Mouse (Mus musculus): Measurements from ENCODE around the gene Olfr223. TPM values are rescaled to one million over a fixed set of nuclear protein-coding genes. Genes with fewer than 3 reads are reported as not detected.

Gene Olfr223
- total and polyA plus RNA-seq, 2 experiments: not detected

DNA sequence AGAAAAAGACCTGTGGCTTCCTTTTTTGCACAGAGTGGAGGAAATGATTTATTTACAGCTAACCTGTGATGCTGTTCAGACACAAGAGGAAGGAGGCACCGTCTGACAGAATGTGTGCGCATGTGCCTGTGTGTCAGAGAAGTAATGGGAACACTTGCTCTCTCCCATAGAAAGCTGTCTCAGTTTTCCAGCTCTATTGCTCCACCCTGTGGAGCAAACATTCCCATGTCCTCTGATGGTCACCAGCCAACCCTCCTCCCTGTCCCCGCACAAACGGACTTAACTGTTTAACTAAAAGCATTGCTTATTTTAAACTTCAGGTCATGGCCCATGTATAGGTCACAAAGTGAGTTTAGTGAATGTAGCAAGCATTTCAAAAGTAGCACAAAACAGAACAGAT is 21.0 kb upstream of the Olfr223 start:
- no peaks in the 10 kb centered on the region for H3K79me2 ChIP-seq (ENCODE audit: control insufficient read depth, insufficient read depth, low read length)
- no peaks in the 10 kb centered on the region for H3K36me3 ChIP-seq (ENCODE audit: control insufficient read depth, insufficient read depth, low read length)
- H3K27me3 ChIP-seq (ENCODE audit: control insufficient read depth, insufficient read depth, low read length): no peaks in the 10 kb centered on the region
- TF ChIP-seq POLR2A (IDR thresholded peaks at IDR 0.05; ENCODE audit: extremely low read depth, insufficient read depth, low read length) (no peak), CTCF (IDR thresholded peaks at IDR 0.05; ENCODE audit: low read depth, low read length) (peak; percentile 21; the same call in 1 of the 2 replicates)
- WGBS: 13% methylated on average over 4 of the region's 4 CpGs
- peak; percentile 18 for DNase-seq (ENCODE audit: extremely low read depth, low read depth, low spot score)
- H3K9ac ChIP-seq (ENCODE audit: low read depth, low read length): no peak overlapping the region
- no peak overlapping the region for H3K27ac ChIP-seq (replicated peaks; ENCODE audit: insufficient read depth, low read depth, low read length)
- no peaks in the 10 kb centered on the region for H3K4me1 ChIP-seq (ENCODE audit: control insufficient read depth, insufficient read depth, low read length)
- no peak overlapping the region for H3K4me3 ChIP-seq (ENCODE audit: insufficient read depth, low read depth, low read length)

DNA sequence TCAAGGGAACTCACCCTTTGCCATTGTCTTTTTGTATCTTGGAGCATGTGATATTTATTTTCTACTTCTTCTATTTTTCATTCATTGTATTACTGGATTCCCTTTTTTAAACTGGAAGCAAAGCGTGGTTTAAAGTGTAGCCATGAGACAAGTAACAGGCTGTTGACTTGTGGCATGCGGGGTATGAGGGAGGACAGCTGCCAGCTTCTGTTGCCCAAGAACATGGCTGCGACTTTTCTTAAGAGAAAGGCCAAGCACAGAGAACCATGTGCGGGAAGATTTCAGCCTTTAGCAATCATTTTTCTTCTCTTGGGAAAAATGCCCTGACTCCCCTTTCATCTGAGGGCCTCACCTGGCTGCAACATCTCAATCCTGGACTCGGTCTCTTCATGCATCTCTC is 18.6 kb upstream of the Olfr223 start:
- DNase-seq (ENCODE audit: extremely low read depth, low read depth, low spot score): no peak
- no peak overlapping the region for H3K4me3 ChIP-seq (ENCODE audit: insufficient read depth, low read depth, low read length)
- no peaks in the 10 kb centered on the region for H3K4me1 ChIP-seq (ENCODE audit: control insufficient read depth, insufficient read depth, low read length)
- H3K36me3 ChIP-seq (ENCODE audit: control insufficient read depth, insufficient read depth, low read length): no peaks in the 10 kb centered on the region
- no peak overlapping the region for H3K9ac ChIP-seq (ENCODE audit: low read depth, low read length)
- TF ChIP-seq CTCF (IDR thresholded peaks at IDR 0.05; ENCODE audit: low read depth, low read length) (no peak), POLR2A (IDR thresholded peaks at IDR 0.05; ENCODE audit: extremely low read depth, insufficient read depth, low read length) (no peak)
- H3K27ac ChIP-seq (replicated peaks; ENCODE audit: insufficient read depth, low read depth, low read length): no peak overlapping the region
- H3K79me2 ChIP-seq (ENCODE audit: control insufficient read depth, insufficient read depth, low read length): no peaks in the 10 kb centered on the region
- H3K27me3 ChIP-seq (ENCODE audit: control insufficient read depth, insufficient read depth, low read length): no peaks in the 10 kb centered on the region
- 85% methylated on average over 5 of the region's 5 CpGs for WGBS

DNA sequence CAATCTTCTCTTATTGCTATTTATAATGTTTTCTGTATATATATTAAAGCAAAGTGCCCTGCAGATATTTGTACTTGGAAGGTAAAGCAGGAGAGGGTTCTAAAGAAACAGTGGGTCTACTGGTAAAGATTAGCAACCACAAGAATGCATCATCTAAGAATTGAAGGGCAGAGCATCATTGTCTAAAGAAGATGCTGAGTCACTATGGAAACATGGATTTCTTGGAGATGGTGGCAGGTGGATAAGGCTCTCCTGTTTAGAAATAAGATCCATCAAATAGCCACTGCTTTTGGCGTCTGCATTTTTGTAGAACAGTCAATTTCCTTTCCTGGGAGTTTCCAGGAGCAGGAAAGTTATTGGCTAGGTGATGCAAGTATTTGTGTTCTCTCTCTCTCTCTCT is 9.2 kb upstream of the Olfr223 start:
- Histone ChIP-seq H3K27me3 (ENCODE audit: control insufficient read depth, insufficient read depth, low read length) (no peaks in the 10 kb centered on the region; the same call in 1 of the 2 replicates), H3K27ac (replicated peaks; ENCODE audit: insufficient read depth, low read depth, low read length) (no peak overlapping the region), H3K9ac (ENCODE audit: low read depth, low read length) (no peak overlapping the region), H3K4me3 (ENCODE audit: insufficient read depth, low read depth, low read length) (no peak overlapping the region), H3K4me1 (ENCODE audit: control insufficient read depth, insufficient read depth, low read length) (no peaks in the 10 kb centered on the region), H3K36me3 (ENCODE audit: control insufficient read depth, insufficient read depth, low read length) (no peaks in the 10 kb centered on the region), H3K79me2 (ENCODE audit: control insufficient read depth, insufficient read depth, low read length) (no peaks in the 10 kb centered on the region)
- WGBS: 43% methylated on average over 1 of the region's 1 CpGs
- DNase-seq (ENCODE audit: extremely low read depth, low read depth, low spot score): no peak
- TF ChIP-seq POLR2A (IDR thresholded peaks at IDR 0.05; ENCODE audit: extremely low read depth, insufficient read depth, low read length) (no peak), CTCF (IDR thresholded peaks at IDR 0.05; ENCODE audit: low read depth, low read length) (no peak)

DNA sequence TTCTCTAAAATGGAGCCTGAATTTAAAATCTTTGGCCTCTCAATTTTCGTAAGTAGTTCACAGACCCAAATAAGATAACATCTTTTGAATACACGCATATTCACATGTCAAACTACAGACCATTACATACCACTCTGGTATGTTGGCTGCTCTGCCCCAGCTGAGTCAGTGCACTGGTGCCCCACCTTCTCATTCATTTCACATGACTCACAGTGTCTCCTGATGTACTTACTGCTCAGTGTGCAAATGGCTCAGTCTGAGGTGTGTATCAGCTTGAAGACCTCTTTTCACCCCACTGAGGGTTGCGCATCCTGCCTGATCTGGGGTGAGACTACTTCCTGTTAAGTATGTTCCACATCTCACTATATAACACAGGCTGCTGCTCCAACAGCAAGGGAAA is 7.8 kb upstream of the Olfr223 start:
- Histone ChIP-seq H3K9ac (ENCODE audit: low read depth, low read length) (no peak overlapping the region), H3K27me3 (ENCODE audit: control insufficient read depth, insufficient read depth, low read length) (no peaks in the 10 kb centered on the region; the same call in 1 of the 2 replicates), H3K36me3 (ENCODE audit: control insufficient read depth, insufficient read depth, low read length) (no peaks in the 10 kb centered on the region), H3K27ac (replicated peaks; ENCODE audit: insufficient read depth, low read depth, low read length) (no peak overlapping the region), H3K4me3 (ENCODE audit: insufficient read depth, low read depth, low read length) (no peak overlapping the region), H3K79me2 (ENCODE audit: control insufficient read depth, insufficient read depth, low read length) (no peaks in the 10 kb centered on the region), H3K4me1 (ENCODE audit: control insufficient read depth, insufficient read depth, low read length) (no peaks in the 10 kb centered on the region)
- TF ChIP-seq POLR2A (IDR thresholded peaks at IDR 0.05; ENCODE audit: extremely low read depth, insufficient read depth, low read length) (no peak), CTCF (IDR thresholded peaks at IDR 0.05; ENCODE audit: low read depth, low read length) (no peak)
- 87% methylated on average over 3 of the region's 3 CpGs for WGBS
- no peak for DNase-seq (ENCODE audit: extremely low read depth, low read depth, low spot score)

DNA sequence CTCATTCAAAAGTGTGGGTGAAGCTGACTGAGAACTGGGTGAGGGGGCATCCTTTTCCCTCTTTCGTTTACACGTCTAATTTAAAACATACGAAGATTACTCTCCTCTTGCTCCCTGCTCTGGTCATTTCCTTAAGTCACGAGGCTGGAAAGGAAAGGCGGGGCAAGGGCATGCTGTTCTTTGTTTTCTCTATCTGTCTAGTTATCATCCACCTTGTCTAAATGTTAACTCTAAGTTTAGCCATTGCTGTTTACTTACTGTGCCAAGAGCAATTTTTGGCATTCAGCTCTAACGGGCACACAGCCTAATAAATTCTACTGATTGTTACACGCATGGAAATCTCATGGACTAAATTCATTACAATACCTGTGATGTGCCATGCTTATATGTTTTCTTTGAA is 6.1 kb upstream of the Olfr223 start:
- Histone ChIP-seq H3K9ac (ENCODE audit: low read depth, low read length) (no peak overlapping the region), H3K27me3 (ENCODE audit: control insufficient read depth, insufficient read depth, low read length) (no peaks in the 10 kb centered on the region; the same call in 1 of the 2 replicates), H3K4me1 (ENCODE audit: control insufficient read depth, insufficient read depth, low read length) (no peaks in the 10 kb centered on the region), H3K36me3 (ENCODE audit: control insufficient read depth, insufficient read depth, low read length) (no peaks in the 10 kb centered on the region), H3K79me2 (ENCODE audit: control insufficient read depth, insufficient read depth, low read length) (no peaks in the 10 kb centered on the region), H3K27ac (replicated peaks; ENCODE audit: insufficient read depth, low read depth, low read length) (no peak overlapping the region), H3K4me3 (ENCODE audit: insufficient read depth, low read depth, low read length) (no peak overlapping the region)
- WGBS: 35% methylated on average over 7 of the region's 7 CpGs
- TF ChIP-seq POLR2A (IDR thresholded peaks at IDR 0.05; ENCODE audit: extremely low read depth, insufficient read depth, low read length) (no peak), CTCF (IDR thresholded peaks at IDR 0.05; ENCODE audit: low read depth, low read length) (no peak)
- peak; percentile 22 for DNase-seq (ENCODE audit: extremely low read depth, low read depth, low spot score)

DNA sequence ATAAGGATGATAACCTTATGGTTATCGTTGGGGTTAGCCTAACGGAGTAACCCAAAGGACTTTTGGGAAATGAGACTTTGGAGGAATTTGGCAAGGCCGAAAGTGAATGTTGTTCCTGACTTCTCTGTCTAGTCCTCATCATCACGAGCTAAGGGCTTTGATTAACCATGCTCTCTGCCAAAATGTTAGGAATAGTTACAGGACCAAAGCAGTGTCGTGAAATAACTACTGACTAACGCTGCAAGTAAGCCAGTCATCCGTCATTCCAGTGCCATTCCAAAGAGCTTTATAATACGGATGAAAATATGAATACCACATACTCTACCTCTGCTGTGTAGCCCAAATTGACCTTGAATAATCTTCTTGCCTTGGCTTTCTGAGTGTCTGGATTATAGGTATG is 3.9 kb upstream of the Olfr223 start:
- WGBS: 84% methylated on average over 8 of the region's 8 CpGs
- H3K36me3 ChIP-seq (ENCODE audit: control insufficient read depth, insufficient read depth, low read length): no peaks in the 10 kb centered on the region
- no peaks in the 10 kb centered on the region for H3K79me2 ChIP-seq (ENCODE audit: control insufficient read depth, insufficient read depth, low read length)
- H3K27me3 ChIP-seq (ENCODE audit: control insufficient read depth, insufficient read depth, low read length): no peaks in the 10 kb centered on the region; the same call in 1 of the 2 replicates
- no peak for TF ChIP-seq POLR2A (IDR thresholded peaks at IDR 0.05; ENCODE audit: extremely low read depth, insufficient read depth, low read length)
- no peak for TF ChIP-seq CTCF (IDR thresholded peaks at IDR 0.05; ENCODE audit: low read depth, low read length)
- H3K4me3 ChIP-seq (ENCODE audit: insufficient read depth, low read depth, low read length): no peak overlapping the region
- no peaks in the 10 kb centered on the region for H3K4me1 ChIP-seq (ENCODE audit: control insufficient read depth, insufficient read depth, low read length)
- H3K27ac ChIP-seq (replicated peaks; ENCODE audit: insufficient read depth, low read depth, low read length): no peak overlapping the region
- no peak for DNase-seq (ENCODE audit: extremely low read depth, low read depth, low spot score)
- no peak overlapping the region for H3K9ac ChIP-seq (ENCODE audit: low read depth, low read length)
